ENCODE assay signal across 8 mouse cellular contexts in genomic region chr2:43841644-43842043, GRCm38 (mm10).
DNase-seq lines count a peak whose midpoint lies in the region; ATAC-seq and TF ChIP-seq lines count a peak whose summit lies in the region.
"Had no signal": no experiment of that assay in that cellular context is flagged by ENCODE, and none has a peak within 500 bp of the region (broad histone marks: within the 10 kb centered on the region; RNA-seq: fewer than 3 reads in every experiment).

No protein-coding gene starts in this region.

- H3K36me3 ChIP-seq in heart, embryonic 10.5 days: no peaks in the 10 kb centered on the region
- no peaks in the 10 kb centered on the region for H3K36me3 ChIP-seq in lung, postnatal 0 days (ENCODE audit: insufficient read depth, low read length)
- H3K36me3 ChIP-seq in hindbrain, embryonic 13.5 days: no peaks in the 10 kb centered on the region
- H3K36me3 ChIP-seq: limb, embryonic 12.5 days had no signal

- no peak overlapping the region for H3K4me2 ChIP-seq in lung, postnatal 0 days (replicated peaks; ENCODE audit: low read depth, low read length)
- no peak overlapping the region for H3K4me2 ChIP-seq in hindbrain, embryonic 13.5 days
- H3K4me2 ChIP-seq: limb, embryonic 12.5 days had no signal

- peak; percentile 68 for TF ChIP-seq EP300 in lung, postnatal 0 days (IDR thresholded peaks at IDR 0.05)

- ATAC-seq in lung, postnatal 0 days: peak; percentile 55
- ATAC-seq in hindbrain, embryonic 13.5 days (ENCODE audit: low FRiP score): no peak

- peak; percentile 10 for DNase-seq in heart, postnatal 4 days
- no peak for DNase-seq in heart, embryonic 10.5 days (ENCODE audit: low spot score)
- peak; percentile 73 for DNase-seq in brain, adult 2 months (ENCODE audit: low read depth, low spot score)
- DNase-seq in frontal cortex, postnatal 36 days (ENCODE audit: low spot score in 2 of 2): peak; percentile 15 to 67
- peak; percentile 21 for DNase-seq in lung, postnatal 0 days (ENCODE audit: low spot score)
- no peak for DNase-seq in thymus, postnatal 10 days (ENCODE audit: low spot score in 2 of 2)

- no peak for TF ChIP-seq CTCF in lung, postnatal 0 days (IDR thresholded peaks at IDR 0.05)

- no peaks in the 10 kb centered on the region for H3K9me3 ChIP-seq in heart, embryonic 10.5 days
- no peaks in the 10 kb centered on the region for H3K9me3 ChIP-seq in lung, postnatal 0 days (ENCODE audit: low read length)
- H3K9me3 ChIP-seq in hindbrain, embryonic 13.5 days: no peaks in the 10 kb centered on the region
- H3K9me3 ChIP-seq: limb, embryonic 12.5 days had no signal

- H3K4me1 ChIP-seq in heart, embryonic 10.5 days: no peaks in the 10 kb centered on the region
- no peaks in the 10 kb centered on the region for H3K4me1 ChIP-seq in lung, postnatal 0 days (ENCODE audit: insufficient read depth, low read depth, low read length)
- H3K4me1 ChIP-seq in hindbrain, embryonic 13.5 days (replicated peaks): no peaks in the 10 kb centered on the region
- H3K4me1 ChIP-seq: limb, embryonic 12.5 days had no signal

- 70% methylated on average over 5 of the region's 5 CpGs for WGBS in heart, embryonic 10.5 days
- WGBS in lung, postnatal 0 days: 40% methylated on average over 5 of the region's 5 CpGs
- 79% methylated on average over 5 of the region's 5 CpGs for WGBS in hindbrain, embryonic 13.5 days

- H3K9ac ChIP-seq in lung, postnatal 0 days (replicated peaks; ENCODE audit: low read depth): no peak overlapping the region
- H3K9ac ChIP-seq in hindbrain, embryonic 13.5 days: no peak overlapping the region
- H3K9ac ChIP-seq: limb, embryonic 12.5 days had no signal

- H3K4me3 ChIP-seq in heart, embryonic 10.5 days: no peak overlapping the region
- H3K4me3 ChIP-seq in lung, postnatal 0 days (ENCODE audit: low read depth, low read length): no peak overlapping the region
- no peak overlapping the region for H3K4me3 ChIP-seq in hindbrain, embryonic 13.5 days
- H3K4me3 ChIP-seq: limb, embryonic 12.5 days had no signal

- no peak overlapping the region for H3K27ac ChIP-seq in heart, embryonic 10.5 days
- H3K27ac ChIP-seq in lung, postnatal 0 days (ENCODE audit: low read length): no peak overlapping the region
- H3K27ac ChIP-seq in hindbrain, embryonic 13.5 days: no peak overlapping the region
- H3K27ac ChIP-seq: limb, embryonic 12.5 days had no signal

- H3K27me3 ChIP-seq in heart, embryonic 10.5 days (ENCODE audit: insufficient read depth, poor library complexity, severe bottlenecking): no peaks in the 10 kb centered on the region
- H3K27me3 ChIP-seq in lung, postnatal 0 days (replicated peaks; ENCODE audit: insufficient read depth, low read length): no peaks in the 10 kb centered on the region
- H3K27me3 ChIP-seq in hindbrain, embryonic 13.5 days: no peaks in the 10 kb centered on the region
- H3K27me3 ChIP-seq: limb, embryonic 12.5 days had no signal

Comparison
In these comparisons a context has a peak if more than half of its experiments do, and no peak if none do; other contexts are left out.
1. DNase-seq: peak in heart, postnatal 4 days (single experiment), brain, adult 2 months (single experiment), frontal cortex, postnatal 36 days (2 of 2) and lung, postnatal 0 days (single experiment); none in heart, embryonic 10.5 days (single experiment) and thymus, postnatal 10 days (0 of 2).